Mouse (Mus musculus): ENCODE data around the gene Arhgap31.
"Not testable (repeated sequence)": the region's sequence is repeated elsewhere in the genome, so short reads cannot be mapped to it uniquely, and the experiment has no call there.

Arhgap31 gene

DNA sequence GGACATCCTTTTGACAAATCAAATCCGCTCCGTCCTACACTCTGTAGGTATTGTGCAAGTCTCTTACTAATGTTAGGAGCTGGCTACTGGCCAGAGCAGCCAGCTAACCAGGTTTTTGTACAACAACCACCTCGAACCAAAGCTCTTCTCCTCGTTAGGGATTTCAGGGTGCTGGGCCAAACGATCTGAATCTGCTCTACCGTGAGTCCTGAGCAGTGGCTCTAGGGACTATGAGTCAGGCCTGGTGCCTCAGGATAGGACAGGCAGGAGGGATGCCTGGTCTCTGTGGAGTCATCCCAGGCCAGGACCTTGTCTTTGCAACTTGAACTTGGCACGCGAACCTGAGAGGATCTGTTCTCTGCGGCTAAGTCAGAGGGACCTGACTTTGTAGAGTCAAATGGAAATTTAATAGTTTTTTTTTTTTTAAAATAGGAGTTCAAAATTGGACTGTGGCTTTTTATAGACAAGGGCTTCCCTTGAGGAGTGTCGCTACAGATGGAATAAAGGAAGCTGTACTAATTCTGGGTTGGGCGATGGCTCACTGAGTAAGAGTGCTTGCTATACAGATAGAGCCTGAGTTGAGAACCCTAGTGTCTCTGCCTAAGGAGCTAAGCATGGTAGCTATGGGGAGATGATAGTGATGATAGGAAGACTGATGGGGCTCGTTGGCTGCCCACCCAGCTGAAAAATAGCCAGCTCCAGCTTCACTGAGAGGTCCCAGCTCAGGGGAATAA is 24.4 kb downstream of the Arhgap31 start:
- DNase-seq (ENCODE audit: low spot score in 2 of 2): no peak

DNA sequence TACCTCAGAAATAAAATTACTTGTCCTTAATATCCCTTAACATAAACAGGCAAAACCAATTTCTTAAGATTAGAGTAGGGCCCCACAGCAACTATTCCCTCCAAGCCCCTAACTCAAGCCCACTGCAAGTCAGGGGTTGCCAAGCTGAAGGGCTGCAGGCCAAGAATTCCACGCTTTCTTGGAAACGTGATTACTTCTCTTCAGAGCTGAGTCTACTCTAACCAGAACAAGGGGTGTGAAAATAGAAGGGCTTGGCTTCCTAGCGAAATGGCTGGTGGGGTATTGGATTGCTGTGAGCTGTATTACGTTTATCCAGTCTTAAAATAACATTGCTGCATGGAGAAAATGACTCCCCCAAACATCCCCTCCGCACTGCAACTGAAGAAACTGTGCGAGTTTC is 25.4 kb downstream of the Arhgap31 start:
- DNase-seq (ENCODE audit: low spot score in 2 of 2): no peak

DNA sequence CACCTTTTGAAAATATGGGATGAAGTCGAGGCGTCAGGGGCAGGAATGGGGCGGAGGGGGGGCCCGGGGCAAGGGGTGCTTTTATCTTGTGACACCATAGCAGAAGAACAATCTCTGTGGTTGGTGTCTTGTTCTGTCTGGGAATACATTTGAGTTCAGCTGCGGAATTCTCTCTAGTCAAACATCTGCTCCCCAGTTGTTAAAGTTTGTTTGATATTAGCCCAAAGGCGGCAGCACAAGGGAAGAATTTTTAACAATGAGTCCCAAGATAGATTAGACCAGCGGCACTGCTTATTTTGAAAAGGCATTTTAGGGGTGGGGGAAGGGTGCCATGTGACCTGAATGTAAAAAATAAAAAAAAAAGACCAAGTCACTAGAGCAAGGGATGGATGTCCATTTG is 30.0 kb downstream of the Arhgap31 start:
- DNase-seq (ENCODE audit: low spot score in 2 of 2): no peak

DNA sequence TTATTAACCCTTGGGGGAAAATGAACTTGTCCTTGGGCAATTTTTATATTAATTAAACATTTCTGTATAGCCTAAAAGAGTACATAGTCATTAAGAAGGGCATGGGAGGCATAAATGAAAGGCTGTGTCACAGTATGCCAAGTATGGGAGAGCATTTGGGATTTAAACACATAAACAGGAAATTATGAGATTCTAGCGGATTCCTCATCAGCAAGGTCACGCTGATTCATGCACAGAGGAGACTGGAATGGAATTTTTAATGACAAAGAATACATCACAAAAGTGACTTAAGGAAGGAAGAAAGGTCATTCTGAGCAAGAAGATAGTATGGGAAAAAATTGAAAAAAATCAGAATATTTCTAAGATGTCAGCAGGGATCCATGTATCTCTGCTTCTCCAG is 31.8 kb downstream of the Arhgap31 start:
- DNase-seq (ENCODE audit: low spot score in 2 of 2): no peak

DNA sequence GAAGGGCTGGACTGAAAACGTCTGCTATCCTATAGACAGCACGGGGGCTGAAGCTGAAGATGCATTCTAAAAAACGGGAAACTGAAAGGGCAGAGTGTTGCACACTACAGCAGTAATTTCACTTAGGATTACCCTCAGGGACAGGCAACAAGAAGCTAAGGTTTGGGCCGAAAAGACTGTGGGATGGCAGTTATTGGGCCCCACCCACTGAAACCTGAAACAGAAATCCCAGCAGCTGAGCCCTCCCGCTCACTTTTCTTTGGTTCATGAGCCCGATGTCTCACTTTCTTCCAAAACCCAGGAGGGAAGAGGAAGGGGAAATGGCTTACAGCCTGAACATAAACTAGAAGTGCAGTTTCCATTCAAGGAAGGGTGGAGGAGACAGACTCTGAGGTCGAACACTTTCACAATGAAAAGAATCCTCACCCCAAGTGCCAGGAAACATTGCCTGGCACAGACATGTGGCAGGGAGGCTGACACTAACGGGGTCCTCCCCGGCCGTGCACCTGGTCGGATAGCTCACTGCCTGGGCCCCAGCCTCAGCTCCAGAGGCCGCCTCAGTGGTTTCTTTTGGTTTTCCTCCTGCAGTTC is 33.5 kb downstream of the Arhgap31 start:
- DNase-seq (ENCODE audit: low spot score in 2 of 2): no peak

DNA sequence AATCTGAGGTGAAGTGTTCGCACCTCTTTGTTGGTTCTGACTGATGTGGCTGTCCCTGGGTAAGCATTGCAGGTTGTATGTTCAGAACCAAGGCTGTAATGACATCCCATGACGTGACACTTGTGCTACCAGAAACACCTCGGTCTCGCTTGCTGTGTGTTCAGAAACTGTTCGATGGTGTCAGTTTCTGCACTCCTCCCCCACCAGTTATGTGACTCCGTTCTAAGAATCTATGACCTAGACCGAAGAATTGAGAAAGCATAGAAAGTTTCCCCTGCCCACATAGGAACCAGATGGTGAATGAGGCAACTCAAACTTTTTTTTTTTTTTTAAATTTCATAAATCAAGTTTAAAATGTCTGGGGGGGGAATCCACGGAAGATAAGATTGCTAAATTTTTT is 34.2 kb downstream of the Arhgap31 start:
- DNase-seq (ENCODE audit: low spot score in 2 of 2): peak in 1 of 2 experiments; percentile 4

DNA sequence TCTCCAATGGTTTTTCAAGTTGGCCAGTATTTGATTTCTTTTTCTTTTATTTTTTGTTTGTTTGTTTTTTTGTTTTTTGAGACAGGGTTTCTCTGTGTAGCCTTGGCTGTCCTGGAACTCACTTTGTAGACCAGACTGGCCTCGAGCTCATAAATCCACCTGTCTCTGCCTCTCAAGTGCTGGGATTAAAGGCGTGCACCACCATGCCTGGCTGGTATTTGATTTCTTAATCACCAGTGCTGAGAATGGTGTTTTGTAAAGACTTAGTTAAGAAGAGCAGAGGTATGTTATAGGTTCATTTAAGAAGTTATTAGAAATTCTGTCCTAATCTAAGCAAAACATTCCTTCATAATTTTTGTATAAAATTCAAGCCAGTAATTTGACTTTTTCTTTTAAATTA is 35.1 kb downstream of the Arhgap31 start:
- DNase-seq (ENCODE audit: low spot score in 2 of 2): not testable (repeated sequence)

DNA sequence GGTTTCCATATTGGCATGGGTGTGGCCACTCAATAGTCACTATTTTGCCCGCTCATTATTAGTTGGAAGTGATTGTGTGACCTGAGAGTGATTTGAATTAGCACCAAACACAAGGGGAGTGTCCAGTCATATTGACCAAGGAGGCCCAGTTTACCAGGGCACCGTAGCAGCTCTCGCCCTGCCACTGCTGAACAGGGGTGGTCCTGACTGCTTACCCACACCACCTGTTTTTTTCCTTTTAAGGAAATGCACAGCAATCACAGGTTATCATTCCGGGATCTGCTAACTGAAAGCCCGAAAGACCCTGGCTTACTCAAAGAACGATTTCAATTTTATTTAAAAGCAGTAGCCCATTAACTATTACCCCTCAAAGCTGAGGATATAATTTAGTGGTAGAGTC is 35.9 kb downstream of the Arhgap31 start:
- DNase-seq (ENCODE audit: low spot score in 2 of 2): no peak

DNA sequence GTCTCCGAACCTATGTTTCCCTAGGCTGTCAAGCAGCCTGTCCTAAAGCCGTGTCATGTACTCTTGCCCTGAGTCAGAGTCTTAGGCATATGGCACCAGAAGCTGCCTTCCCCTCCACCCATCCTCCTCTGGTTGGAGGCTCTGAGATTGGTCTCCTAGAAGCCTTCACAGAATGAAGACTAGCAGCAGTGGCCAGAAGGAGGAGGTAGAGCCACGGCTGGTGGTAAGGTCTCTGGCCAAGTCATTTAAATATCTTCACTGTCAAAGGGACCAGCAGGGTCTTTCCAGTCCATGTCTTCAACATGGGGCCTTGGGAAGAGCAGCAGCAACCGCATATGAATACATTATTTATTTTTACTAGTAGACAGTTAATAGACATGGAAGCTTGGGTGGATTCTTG is 36.4 kb downstream of the Arhgap31 start:
- DNase-seq (ENCODE audit: low spot score in 2 of 2): no peak

DNA sequence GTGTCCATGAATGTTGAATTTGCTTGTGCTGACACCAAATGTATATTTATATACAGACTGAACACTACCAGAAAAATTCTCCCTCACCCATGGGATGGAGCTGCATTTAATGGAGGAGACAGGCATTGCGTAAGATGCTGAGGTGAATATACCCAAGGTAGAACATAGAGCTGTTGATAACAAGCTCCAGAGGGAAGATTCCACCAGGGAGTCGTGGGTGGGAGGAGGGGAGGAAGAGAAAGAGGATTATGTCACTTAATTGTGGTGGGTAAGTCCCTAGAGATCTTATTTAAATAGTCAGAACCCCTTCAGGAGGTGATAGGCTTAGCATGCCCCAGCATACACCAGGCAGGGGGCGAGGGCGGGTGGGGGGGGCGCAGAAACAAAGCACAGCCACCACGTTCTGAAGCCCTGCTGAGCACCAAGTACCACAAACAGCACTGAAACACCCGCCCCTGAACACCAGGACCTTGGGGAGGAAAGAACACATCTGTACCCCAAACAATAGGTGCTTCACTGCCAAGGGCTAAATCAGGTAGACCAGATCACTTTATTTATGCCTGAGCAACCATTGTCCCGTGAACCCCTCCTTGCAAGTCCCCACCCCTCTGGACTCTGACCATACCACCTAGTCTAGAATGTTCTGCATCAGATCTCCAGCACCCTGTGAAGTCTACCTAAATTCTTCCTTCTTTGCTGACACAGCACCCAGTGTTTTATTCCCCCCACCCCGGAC is 37.3 kb downstream of the Arhgap31 start:
- no peak for DNase-seq (ENCODE audit: low spot score in 2 of 2)

DNA sequence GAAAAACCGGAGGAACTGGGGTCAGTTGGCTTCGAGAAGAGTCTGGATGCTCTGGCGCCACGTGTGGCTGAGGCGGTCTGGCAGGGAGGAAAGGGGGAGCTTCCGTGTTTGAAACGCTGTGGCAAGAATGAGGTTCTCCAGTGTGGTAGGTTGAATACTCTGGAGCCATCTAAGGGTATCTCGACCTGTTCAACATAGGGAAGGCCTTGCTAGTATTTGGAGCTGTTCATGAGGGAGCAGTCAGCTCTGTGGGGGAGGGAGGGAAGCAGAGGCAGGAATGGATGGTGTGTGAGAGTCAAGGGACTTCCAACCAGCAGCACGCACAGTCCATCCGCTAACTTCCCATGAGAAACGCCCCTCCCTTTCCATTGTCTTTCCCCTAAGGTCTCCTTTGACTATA is 38.2 kb downstream of the Arhgap31 start:
- DNase-seq (ENCODE audit: low spot score in 2 of 2): no peak

DNA sequence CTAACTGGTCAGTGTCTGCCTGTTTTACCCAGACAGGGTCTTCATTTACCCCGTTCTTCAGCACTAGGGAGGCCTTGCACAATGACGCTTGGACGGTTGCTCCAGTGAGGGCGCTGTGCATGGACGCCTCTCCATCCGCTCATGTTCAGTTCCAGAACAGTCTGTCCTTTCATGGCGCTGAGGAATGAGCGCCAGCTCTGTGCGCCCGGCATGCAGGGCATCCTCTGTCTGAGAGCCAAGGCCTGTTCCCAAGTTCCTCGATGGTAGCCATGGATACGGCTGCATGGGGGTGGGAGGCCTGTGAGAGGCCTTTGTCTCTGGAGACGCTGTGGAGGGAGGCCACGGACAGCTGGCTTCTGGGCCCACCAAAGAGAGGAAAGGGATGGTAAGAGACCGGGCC is 39.6 kb downstream of the Arhgap31 start:
- DNase-seq (ENCODE audit: low spot score in 2 of 2): no peak

DNA sequence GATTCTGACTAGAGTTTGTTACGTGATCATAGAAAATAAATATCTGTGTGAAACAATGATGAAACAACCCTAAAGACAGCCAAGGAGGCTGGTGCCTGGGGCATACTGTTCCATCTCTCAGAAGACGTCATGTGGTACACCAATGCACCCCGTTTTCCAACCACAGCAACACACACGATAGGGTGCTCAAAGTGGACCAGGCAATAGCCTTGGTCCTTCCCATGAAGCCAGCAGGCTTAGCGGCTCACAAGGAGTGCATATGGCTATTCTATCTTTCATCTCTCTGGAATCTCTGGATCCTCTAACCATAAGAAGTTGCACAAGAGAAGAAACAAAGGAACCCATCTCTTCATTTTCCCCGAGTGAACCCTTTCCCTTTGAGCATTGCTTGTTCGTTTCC is 40.1 kb downstream of the Arhgap31 start:
- DNase-seq (ENCODE audit: low spot score in 2 of 2): no peak

DNA sequence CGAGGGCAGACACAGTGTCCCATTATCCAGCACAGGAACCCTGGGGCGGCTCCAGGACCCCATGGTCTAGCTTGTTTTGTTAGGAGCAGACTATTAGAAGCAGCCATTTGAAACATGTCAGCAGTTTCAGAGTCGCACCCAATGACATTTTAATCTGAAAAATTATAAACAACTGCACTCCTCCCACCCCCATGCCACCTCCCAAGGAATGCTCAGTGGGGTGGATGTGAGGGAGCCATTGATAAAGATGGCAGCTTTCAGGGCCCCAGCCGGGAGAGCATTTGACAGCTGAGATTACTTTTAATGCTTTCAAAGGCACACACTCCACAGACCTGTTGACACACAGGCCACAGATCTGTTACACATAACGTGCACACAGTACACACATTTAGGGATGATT is 40.7 kb downstream of the Arhgap31 start:
- DNase-seq (ENCODE audit: low spot score in 2 of 2): no peak

DNA sequence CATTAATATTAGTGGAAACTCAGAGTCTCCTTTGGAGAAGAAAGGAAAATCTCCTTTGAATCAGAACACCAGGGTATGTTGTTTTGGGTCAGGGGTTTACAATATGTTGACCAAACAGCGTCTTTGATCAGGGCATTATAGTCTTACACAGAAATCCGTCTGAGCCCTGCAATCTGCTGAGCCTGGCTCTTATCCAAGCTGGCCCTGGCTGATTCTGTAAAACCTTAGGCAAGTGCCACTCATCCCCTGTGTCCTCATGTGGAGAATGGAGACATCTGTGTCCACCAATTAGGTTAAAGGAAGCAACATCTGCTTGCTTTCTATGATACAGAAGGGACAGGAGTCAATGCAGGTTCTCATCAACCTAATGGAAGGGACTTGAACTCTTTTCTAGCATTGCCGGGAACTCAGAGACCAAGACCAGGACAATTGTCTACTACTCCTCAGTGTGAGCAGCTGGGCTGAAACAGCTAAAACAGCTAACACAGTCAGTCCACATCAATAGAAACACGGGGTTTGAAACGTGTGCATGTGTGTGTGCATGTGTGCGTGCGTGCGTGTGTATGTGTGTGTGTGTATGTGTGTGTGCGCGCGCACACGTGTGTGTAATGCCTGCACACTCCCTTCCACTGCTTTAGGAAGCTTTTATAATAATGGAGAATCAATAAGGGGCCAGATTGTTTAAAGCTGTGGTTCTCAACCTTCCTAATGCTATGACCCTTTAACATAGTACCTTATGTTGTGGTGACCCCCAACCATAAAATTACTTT is 42.3 kb downstream of the Arhgap31 start:
- DNase-seq (ENCODE audit: low spot score in 2 of 2): no peak

DNA sequence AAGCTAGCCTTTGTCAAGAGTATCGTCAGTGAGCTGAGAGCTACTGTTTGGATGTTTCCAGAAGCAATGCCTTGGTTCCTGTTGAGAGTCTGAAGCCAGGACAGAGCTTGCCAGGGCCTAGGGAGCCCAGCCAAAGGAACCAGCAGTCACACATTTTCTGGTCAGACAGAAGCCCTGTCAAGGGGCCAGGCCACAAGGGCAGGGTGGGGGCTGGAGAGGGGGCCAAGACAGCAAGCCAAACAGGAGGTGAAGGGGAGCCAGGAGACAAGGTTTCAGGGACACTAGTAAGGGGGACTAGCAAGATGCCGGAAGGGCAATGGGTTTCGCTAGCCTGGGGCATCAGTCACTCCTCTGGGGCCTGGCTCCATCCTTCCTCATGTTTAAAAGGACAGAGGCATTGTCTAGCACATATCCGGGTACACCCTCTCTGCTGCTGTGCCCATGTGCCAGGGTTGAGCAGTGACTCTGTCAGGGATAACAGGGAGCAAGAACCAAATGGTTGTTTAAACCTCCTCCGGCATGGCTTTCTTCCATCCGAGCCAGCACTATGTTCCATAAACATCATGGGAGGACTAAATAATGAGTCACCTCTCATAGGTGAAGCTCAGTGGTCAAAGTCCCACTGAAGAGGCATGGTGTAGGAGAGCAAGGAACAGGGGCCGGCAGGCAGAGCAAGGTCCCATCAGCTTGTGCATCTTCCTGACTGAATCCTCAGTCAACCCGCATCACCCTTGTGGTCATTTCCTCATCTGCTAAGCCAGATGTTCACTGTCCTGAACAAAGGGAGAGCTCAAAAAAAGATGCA is 44.0 kb downstream of the Arhgap31 start:
- no peak for DNase-seq (ENCODE audit: low spot score in 2 of 2)

DNA sequence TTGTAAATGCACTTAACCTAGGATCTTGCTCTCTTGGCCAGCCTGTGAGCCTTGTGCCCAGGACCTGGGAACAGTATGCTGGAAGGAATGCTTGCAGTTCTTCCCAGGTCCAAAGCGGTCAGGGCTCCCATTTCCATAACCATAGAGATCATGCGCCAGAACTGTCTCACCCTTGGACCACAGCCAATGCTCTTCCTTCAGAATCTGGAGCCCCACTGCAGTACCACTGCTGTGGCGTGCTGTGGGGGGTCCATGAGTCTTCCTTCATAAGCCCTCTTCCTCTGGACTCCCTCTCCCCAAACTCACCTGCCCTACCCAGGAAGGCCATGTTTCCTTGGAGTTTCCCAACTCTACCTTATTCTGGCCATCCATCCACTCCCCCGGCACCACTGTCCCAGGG is 46.6 kb downstream of the Arhgap31 start:
- DNase-seq (ENCODE audit: low spot score in 2 of 2): no peak

DNA sequence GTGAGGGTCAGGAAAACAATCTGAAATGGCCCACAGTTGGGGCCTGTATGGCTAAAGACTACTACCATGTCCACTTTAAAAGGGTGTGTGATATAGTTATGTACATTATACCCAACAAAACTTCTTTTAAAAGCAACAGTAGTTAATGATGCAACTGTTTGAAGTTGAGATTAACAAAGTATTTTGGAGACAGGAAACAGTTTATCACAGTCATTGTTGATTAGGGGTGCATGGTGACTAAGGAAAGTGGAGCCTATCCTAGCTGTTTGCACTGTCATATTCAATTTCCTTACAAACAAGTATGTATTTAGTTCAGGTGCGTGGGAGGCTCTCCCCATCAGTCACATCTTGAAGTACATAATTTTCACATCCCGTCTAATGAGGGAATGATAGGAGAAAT is 47.1 kb downstream of the Arhgap31 start:
- no peak for DNase-seq (ENCODE audit: low spot score in 2 of 2)

DNA sequence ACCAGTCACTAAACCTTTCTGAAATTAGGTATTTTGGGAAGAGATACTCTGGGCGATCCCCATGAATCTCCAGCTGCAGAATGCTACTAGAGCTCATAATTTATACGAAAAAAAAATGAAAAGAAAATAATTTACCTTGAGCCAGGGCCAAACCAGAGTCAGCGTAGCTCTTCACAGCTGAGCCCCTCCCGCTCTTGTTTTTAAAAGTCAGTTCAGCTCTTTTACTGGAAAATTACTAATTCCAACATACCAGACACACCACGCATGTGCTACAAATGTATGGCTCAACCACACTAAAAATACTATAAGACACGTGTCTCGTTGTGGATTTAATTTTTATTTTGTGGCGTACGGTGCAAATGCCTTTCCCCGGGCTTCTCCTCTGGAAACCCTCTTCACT is 50.5 kb downstream of the Arhgap31 start:
- no peak for DNase-seq (ENCODE audit: low spot score in 2 of 2)

DNA sequence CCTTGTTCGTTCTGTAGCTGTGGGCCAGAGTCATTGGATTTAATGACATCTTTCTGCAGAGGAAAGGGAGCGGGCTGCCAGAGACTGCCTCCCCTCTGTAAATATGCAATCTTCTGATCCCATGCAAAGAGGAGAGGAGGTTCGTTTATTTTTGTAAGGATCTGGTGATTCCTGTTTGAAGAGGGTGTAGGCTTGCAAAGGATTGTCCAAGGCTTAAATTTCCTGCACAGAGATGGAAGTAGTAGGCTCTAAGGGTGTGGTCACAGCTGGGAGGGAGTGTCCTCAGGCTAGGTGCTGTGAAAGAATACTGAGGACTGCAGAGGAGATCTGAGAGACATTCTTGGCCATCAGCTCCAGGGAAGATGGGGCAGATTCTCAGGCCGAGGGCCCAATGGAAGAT is 58.8 kb downstream of the Arhgap31 start:
- DNase-seq (ENCODE audit: low spot score in 2 of 2): no peak

DNA sequence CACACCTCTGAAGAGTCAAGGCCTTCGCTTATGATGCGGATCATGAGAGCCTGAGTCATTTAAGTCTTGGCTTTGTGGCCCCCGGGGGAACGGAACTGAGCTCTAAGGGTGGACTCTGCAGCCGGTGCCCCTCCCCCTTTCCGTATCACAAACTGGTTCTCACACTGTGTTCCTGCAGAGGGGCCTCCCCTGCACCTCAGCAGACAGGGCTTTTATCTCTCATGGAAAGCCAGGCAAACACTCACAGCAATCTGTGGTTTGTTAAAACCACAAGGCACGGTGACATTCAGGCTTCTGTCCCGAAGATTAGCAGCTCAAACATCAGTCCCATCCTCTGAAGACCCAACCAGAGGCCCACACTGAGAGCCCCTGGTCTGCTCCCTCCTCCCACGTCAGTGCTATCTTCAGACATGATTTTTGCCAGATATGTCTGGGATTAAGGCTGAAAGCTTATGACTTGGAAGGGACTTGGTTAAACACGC is 59.6 kb downstream of the Arhgap31 start:
- peak; percentile 13 to 37 for DNase-seq (ENCODE audit: low spot score in 2 of 2)
